Mouse (Mus musculus) layer of hippocampus, postnatal 10 days (tissue): ENCODE measurements at regions not wholly inside any gene's neighbourhood (a gene's known extent, or its start where the extent isn't known, plus 50 kb on each side); places are given as distances from the start of the nearest gene placed in this dataset.
A peak's percentile ranks its signal among the peaks of the same experiment; 100 is the strongest.

Experiments
- DNase-seq, 2 experiments: peaks; one replicate each; pipeline ENCODE4 v3.0.0; 2021; ENCODE audit warnings: low spot score in 2 of 2

DNA sequence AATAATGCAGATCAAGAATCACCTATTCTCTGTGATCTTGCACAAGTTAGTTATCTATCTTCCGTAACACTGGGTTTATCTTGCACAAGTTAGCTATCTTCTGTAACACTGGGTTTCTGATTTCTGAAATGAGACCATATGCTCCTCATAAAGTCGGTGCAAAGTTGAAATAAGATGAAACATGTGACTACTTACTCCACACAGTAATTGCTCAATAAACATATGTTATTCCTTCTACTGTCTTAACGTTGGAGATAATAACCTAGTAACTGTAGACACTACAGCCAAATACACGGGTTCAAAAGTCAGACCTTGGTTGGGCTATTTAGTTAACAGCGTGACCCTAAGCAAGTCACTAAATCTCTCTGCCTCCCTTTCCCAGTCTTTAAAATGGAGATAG, 65.8 kb upstream of the Atp11b start:
- no peak for DNase-seq

DNA sequence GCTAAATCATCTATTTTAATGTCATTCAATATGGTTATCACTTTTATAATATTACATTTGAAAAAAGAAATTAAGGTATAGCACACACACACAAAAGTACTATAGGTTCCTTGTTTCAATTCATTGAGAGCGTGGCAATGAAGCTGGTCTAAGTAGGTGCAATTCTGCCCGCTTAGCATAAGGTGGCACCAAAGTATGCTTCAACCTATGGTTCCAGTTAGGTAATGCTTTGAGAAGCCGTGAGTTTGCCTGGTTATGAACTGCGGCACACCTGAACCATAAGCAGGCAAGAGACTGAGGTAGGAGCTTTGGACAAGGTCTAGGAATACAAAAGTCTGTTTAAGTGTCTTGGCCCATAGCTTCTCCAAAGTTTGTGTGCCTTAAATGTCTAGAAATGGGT, 65.1 kb upstream of the Atp11b start:
- peak in 1 of 2 experiments; percentile 28 for DNase-seq

DNA sequence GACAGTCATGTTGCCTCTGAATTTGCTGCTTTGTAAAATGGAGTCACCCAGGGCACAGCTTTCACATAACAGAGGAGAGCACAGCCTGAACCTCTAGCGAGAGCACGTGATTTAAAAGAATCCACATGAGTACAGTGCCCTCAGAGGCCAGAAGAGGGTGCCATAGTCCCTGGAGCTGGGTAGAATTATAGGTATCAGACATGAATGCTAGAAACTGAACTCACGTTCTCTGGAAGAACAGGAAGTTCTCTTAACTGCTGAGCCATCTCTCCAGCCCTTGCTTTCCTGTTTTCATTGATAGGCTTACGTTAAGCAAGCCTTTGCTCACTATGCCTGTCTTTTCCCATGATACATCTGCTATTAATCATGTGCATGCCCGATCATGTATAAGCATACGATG, 60.9 kb upstream of the Atp11b start:
- DNase-seq, result peak; percentile 78

DNA sequence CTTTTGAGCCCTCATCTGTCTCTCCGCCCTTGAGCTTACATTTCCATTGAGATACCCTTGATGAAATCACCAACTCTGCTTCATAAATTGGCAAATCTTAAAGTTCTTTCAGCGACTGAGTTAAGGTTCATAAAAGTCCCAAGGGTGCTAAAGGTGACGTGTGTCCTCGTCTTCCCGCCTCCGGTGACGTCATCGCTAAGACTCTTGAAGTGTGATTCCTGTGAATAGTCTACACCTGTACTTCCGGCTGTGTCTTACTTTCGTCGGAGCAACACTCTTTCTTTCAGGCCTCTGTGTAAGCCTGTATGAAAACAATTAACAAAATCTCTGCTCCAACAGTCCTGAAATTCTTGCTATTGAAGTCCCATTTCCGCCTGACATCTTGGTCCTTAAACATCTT, 60.4 kb upstream of the Atp11b start:
- no peak for DNase-seq

DNA sequence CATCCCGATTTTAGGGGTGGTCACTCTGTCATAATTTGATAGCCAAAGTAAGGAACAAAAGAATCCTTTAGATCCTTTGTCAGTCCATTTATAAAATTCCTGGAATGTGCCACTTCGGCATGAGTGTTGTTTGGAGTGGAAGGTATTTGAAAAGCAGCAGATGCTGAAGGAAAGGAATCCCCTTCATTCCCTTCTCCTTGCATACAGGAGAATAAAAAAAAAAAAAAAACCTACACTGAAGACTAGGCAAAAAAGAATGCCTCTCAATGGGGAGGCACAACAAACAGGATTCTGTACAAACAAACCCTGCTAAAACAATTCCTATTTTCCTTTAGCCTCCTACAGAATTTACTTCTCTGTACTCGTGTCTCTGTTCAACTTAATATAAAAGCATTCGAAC, 59.7 kb upstream of the Atp11b start:
- DNase-seq, result no peak

DNA sequence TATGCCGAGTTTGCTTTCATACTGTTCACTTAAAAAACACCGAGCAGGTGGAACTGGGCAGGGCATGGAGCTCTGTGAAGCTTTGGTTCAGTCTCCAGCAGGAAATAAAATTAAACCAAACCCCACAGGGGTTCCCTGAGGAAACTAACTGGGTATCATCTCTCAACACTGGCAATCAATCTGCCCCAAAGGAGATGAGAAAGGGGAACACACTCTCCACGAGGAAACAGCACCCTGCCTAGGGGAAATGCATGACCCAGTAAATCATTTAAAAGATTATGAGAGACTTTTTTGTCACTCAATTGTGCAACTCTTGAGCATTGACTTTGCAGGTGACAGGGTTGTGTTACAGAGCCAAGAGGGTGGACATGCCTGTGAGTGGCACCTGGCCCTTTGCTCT, 58.0 kb upstream of the Atp11b start:
- no peak for DNase-seq

DNA sequence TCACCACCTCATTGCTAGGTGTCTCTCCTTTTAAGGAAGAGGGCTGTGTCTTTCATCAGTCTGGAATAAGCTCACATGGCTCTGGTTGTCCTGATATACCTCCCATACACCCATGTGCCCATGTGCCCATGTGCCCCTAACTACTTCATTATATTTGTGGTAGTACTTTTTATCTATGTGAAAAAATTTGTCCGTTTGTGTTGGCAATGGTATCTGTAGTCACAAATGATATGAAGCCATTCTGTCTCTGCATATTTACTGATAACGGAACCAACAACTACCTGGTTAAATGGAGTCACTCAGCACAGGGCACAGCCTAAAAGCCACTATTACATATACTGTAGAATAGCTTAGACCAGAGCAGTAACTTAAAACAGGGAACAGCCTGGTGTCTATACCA, 54.6 kb upstream of the Atp11b start:
- no peak for DNase-seq

DNA sequence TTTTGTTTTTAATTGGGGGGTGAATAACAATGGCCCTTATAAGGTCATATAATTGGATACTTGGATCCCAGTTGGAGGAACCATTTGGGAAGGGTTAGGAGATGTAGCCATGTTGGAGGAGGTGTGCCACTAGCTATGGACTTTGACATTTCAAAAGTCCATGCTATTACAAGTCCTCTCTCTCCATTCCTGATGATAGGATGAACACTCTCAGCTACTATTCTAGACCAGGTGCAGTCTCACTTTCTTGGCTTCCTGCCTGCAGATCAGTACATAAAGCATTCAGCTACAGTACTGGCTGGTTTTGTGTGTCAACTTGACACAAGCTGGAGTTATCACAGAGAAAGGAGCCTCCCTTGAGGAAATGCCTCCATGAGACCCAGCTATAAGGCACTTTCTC, 53.9 kb upstream of the Atp11b start:
- DNase-seq, result no peak

DNA sequence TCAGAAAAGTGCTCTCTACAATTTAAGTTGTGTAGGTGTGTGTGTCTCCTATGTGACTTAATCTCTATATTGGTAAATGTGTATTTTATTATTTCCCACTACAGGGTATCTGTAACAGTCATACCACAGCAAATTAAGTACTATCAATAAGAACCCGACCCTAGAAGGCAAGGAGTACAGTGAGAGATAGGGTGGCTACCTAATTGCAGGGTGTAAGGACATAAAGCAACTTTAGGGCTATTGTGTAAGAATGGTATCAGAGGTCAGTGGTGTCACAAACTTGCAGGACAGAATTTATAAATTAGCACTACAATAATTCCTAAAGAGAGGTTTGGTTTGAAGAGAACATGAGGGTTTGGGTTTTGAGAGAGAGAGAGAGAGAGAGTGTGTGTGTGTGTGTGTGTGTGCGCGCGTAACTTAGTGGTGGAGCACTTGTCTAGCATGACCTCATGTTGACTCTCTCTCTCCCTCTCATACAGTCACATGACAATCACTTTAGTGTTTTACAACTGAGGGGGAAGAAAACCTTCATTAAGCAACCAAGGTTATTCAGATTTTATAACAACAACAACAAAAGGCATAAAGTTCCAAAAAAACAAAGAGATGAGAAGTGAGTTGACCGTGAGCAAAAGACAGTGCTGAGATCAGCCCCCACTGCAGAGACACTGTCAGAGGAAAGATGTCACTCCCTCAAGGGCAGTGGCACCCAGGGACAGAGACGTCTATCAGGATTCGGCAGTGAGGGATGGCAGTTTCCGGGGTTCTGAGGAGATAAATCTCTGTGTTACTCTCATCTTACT, 50.2 kb upstream of the Atp11b start:
- DNase-seq, result no peak
